Mouse (Mus musculus) liver, embryonic 14.5 days (tissue): ENCODE results near the gene Lsamp. TPM values are rescaled to one million over a fixed set of nuclear protein-coding genes. Genes with fewer than 3 reads are reported as not detected.

Experiments
- ATAC-seq: fragments of 200-750 bp; cut with Nextera tagmentation; 2 replicates; pipeline ENCODE4 v1.8.0; 2017; ENCODE audit warnings: moderate number of reproducible peaks, mild to moderate bottlenecking, moderate library complexity; ENCODE audit not compliant: insufficient read depth
- DNase-seq, 3 experiments: peaks; one replicate each; pipeline ENCODE4 v3.0.0-alpha.2; 2012 to 2013; ENCODE audit warnings: low read depth in 3 of 3, low spot score in 3 of 3
- H3K27ac ChIP-seq: fragments of 300-500 bp; sonication (generic); 2 replicates; pipeline ENCODE4 v1.5.1; 2014; ENCODE audit warnings: moderate library complexity, mild to moderate bottlenecking, control low read depth, inconsistent platforms
- H3K27me3 ChIP-seq: fragments of 300-500 bp; sonication (generic); 2 replicates; pipeline ENCODE4 v1.6.1; 2014; ENCODE audit warnings: mild to moderate bottlenecking, low read length, moderate library complexity; ENCODE audit not compliant: control insufficient read depth, insufficient read depth
- H3K36me3 ChIP-seq: fragments of 300-500 bp; sonication (generic); replicated peaks from 2 replicates; pipeline ENCODE4 v1.6.1; 2014; ENCODE audit warnings: low read depth; ENCODE audit not compliant: control insufficient read depth, insufficient read depth
- H3K4me1 ChIP-seq, 2 experiments: fragments of 200-500 bp in 1 of 2; fragments of 300-500 bp in 1 of 2; sonication (generic) in 1 of 2; replicated peaks; 2 replicates each; pipeline ENCODE4 v1.6.1; 2012 to 2014; ENCODE audit warnings: antibody characterized with exemption in 1 of 2, inconsistent platforms in 1 of 2, low read length in 1 of 2; ENCODE audit not compliant: control insufficient read depth in 2 of 2, insufficient read depth in 2 of 2
- H3K4me2 ChIP-seq: fragments of 300-500 bp; sonication (generic); 2 replicates; pipeline ENCODE4 v1.6.1; 2014; ENCODE audit warnings: low read depth, mild to moderate bottlenecking, control low read depth, moderate library complexity
- H3K4me3 ChIP-seq, 2 experiments: fragments of 200-500 bp in 1 of 2; fragments of 300-500 bp in 1 of 2; sonication (generic) in 1 of 2; 2 replicates each; pipeline ENCODE4 v1.5.1; 2012 to 2014; ENCODE audit warnings: low read depth in 2 of 2, low read length in 2 of 2, mild to moderate bottlenecking in 2 of 2, control low read depth in 1 of 2, inconsistent platforms in 1 of 2, moderate library complexity in 1 of 2; ENCODE audit not compliant: insufficient read depth in 1 of 2
- H3K9ac ChIP-seq: fragments of 300-500 bp; sonication (generic); replicated peaks from 2 replicates; pipeline ENCODE4 v1.6.1; 2014; ENCODE audit warnings: mild to moderate bottlenecking, control low read depth, moderate library complexity
- H3K9me3 ChIP-seq: fragments of 300-500 bp; sonication (generic); 2 replicates; pipeline ENCODE4 v1.6.1; 2016; ENCODE audit warnings: low read length, mixed read lengths; ENCODE audit not compliant: control insufficient read depth
- CTCF ChIP-seq: IDR thresholded peaks from 2 replicates; pipeline ENCODE4 v1.5.1; 2016; ENCODE audit warnings: antibody characterized with exemption, low read depth, control low read depth
- EP300 ChIP-seq: IDR thresholded peaks from 2 replicates; pipeline ENCODE4 v1.6.1; 2016; ENCODE audit warnings: antibody characterized with exemption, low read depth
- WGBS: fragments of 180-500 bp; shearing (Covaris S2); extraction: QIAGEN DNeasy Blood & Tissue Kit; methylation state at CpG from one replicate; pipeline ENCODE4 v1.1.7; 2014; ENCODE audit not compliant: insufficient replicate concordance; 5-methylcytosine and 5-hydroxymethylcytosine counted together
- polyA plus RNA-seq, 2 experiments: library from polyadenylated mRNA; depleted of rRNA in 1 of 2; stranded (reverse) in 1 of 2; unstranded in 1 of 2; fragments of >200 nt; fragmentation: Nextera tagmentation in 1 of 2; extraction: Ambion mirVana in 1 of 2; gene quantifications; 2 replicates each; pipeline versions ENCODE4 v1.2.1 to v1.2.3; 2012 to 2014

Lsamp gene
- polyA plus RNA-seq, 2 experiments: 0.03 to 0.06 TPM

DNA sequence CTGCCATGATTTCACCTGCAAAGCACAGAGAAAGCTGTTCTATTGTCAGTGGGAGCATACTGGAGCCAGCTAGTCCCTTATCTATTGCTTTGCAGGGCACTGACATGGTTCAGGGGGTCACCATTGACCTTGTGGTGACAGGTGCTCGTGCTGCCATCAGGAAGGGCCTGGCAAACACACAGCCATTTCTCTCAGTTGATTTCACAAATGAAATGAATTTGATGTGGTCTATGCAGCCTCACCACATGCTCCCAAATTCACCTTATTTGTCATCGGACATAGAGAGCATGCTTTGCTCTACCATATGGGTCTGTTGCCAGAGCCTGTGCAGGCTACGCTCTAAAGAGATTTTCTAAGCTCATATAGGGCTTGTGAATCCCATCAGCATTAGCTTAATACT lies 450.1 kb downstream of the Lsamp start:
- TF ChIP-seq EP300 (no peak), CTCF (no peak)
- ATAC-seq: no peak
- Histone ChIP-seq H3K27me3 (no peaks in the 10 kb centered on the region), H3K9ac (no peak overlapping the region), H3K9me3 (no peaks in the 10 kb centered on the region), H3K27ac (no peak overlapping the region), H3K4me2 (no peak overlapping the region), H3K4me1 (no peaks in the 10 kb centered on the region), H3K36me3 (no peaks in the 10 kb centered on the region), H3K4me3 (no peak overlapping the region)
- WGBS: 57% methylated on average over 3 of the region's 3 CpGs
- DNase-seq: no peak

DNA sequence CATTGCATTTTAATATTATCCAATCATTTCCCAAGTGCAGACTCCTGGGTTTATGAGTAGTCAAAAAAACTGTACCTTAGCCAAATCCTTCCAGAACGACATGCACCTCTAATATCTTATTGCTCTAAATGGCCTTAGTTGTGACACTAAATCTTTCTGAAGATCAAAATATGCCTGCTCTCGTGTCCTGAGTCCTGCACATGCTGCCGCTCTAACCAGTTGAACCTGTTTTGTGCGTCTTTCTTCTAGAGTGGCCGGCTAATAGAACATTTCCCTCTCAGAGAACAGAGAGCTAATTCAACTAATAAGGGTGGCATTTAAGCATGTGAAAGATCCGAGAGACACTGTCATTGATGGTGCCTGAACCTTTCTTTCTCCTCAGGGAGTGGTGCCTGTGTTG lies 452.3 kb downstream of the Lsamp start:
- 64% methylated on average over 6 of the region's 6 CpGs for WGBS
- H3K36me3 ChIP-seq: no peaks in the 10 kb centered on the region
- no peak overlapping the region for H3K4me2 ChIP-seq
- H3K27ac ChIP-seq: no peak overlapping the region
- ATAC-seq (no peak), DNase-seq (no peak)
- no peak overlapping the region for H3K9ac ChIP-seq
- TF ChIP-seq EP300 (no peak), CTCF (no peak)
- no peak overlapping the region for H3K4me3 ChIP-seq
- no peaks in the 10 kb centered on the region for H3K27me3 ChIP-seq
- H3K4me1 ChIP-seq: no peaks in the 10 kb centered on the region
- no peaks in the 10 kb centered on the region for H3K9me3 ChIP-seq

DNA sequence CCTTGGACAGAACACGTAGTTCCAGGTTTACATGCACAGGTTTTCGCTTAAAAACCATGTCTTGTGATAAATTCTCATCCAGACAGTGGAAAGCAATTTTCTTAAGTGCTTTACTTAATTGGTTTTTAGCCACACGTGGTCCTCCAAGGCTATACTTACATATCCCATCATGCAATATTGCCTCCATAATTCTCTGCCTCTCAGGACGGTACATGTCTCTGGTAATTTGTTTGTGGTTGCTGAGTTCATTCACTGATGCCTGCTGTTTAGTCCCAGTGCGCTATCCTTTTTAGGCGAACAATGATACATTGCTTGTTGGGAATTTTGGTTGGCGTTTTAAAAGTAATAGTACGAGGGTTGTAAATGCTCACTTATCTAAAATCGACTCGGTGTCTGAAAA lies 453.7 kb downstream of the Lsamp start:
- H3K27me3 ChIP-seq: no peaks in the 10 kb centered on the region
- no peaks in the 10 kb centered on the region for H3K9me3 ChIP-seq
- no peaks in the 10 kb centered on the region for H3K36me3 ChIP-seq
- WGBS: 67% methylated on average over 10 of the region's 10 CpGs
- no peak overlapping the region for H3K9ac ChIP-seq
- no peak overlapping the region for H3K4me2 ChIP-seq
- TF ChIP-seq EP300 (no peak), CTCF (no peak)
- no peak overlapping the region for H3K4me3 ChIP-seq
- no peaks in the 10 kb centered on the region for H3K4me1 ChIP-seq
- ATAC-seq (no peak), DNase-seq (no peak)
- no peak overlapping the region for H3K27ac ChIP-seq

DNA sequence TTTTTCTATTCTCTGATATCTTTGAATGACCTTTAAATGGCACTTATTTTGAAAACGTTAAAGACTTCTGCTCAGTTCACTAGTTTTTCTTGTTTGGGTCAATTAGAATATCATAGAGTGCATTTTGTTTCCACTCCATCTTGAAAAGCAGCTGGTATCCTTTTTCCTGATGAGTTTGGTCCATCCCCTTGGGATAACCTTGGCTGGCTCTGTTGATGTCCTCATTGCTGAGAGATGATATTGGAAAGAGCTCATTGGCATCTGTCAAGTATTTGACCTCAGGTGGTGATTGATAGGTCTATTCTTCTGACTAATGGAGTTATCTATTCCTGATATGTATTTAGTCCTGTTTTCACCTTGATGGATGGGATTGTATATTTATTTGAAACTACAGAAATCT lies 454.7 kb downstream of the Lsamp start:
- Histone ChIP-seq H3K4me1 (no peaks in the 10 kb centered on the region), H3K4me2 (no peak overlapping the region), H3K9ac (no peak overlapping the region), H3K4me3 (no peak overlapping the region), H3K9me3 (no peaks in the 10 kb centered on the region), H3K27ac (no peak overlapping the region), H3K27me3 (no peaks in the 10 kb centered on the region), H3K36me3 (no peaks in the 10 kb centered on the region)
- ATAC-seq: no peak
- WGBS: 36% methylated on average over 1 of the region's 1 CpGs
- TF ChIP-seq EP300: no peak
- no peak for TF ChIP-seq CTCF
- no peak for DNase-seq

DNA sequence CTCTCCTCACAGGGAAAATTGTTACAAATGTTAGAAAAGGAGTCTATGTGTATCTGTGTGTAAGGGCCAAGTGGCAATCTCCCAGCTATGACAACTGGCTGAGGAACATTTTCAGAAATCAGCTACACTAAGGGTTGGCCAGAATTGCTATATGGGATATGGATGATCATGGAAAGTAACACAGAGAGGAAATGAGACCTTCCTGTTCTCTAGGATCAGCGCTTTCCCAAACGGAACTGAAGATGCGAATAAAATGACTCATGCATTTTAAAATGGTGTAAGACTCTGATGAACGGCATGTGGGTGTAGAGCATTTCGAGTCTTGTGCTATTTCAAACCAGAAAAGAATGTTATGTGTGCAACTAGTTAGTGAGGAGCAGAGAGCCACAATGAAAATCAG lies 462.4 kb downstream of the Lsamp start:
- ATAC-seq (no peak), DNase-seq (no peak)
- 69% methylated on average over 5 of the region's 5 CpGs for WGBS
- H3K27ac ChIP-seq: no peak overlapping the region
- no peak overlapping the region for H3K4me3 ChIP-seq
- no peak for TF ChIP-seq CTCF
- TF ChIP-seq EP300: no peak
- H3K9ac ChIP-seq: no peak overlapping the region
- no peaks in the 10 kb centered on the region for H3K36me3 ChIP-seq
- no peak overlapping the region for H3K4me2 ChIP-seq
- H3K27me3 ChIP-seq: no peaks in the 10 kb centered on the region
- no peaks in the 10 kb centered on the region for H3K4me1 ChIP-seq
- no peaks in the 10 kb centered on the region for H3K9me3 ChIP-seq

DNA sequence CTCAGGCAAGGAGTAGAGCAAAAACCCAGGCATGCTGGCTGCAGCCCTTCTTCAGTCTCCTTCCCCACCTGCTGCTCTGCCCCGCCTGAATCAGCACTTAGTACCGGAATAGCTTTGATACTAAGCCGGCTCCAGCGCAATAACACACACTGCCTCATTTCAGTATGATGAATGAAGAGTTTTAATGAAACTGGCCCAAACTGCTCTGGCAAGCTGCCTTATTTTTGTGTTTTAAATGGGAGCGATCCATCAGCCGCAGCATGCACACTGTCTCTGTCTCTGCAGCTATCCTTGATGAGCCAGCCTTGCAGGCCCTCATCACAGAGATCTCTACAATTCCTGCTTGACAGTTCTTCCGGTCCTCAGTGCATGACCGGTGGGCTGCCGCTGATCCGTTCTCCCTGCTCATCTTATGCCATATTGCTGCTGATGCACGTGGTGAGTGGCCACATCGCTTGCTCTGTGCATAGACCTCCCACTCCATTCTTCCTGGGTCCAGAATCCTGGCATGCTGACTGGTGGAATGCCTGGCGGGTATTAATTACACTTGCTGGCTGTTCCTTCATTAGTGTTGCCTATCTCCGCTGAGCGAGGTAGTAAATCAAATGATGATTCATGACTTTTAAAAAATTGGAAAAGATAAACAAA lies 479.4 kb downstream of the Lsamp start:
- ATAC-seq: no peak
- H3K9me3 ChIP-seq: no peaks in the 10 kb centered on the region
- no peak overlapping the region for H3K9ac ChIP-seq
- no peak overlapping the region for H3K4me3 ChIP-seq
- DNase-seq: no peak
- no peak for TF ChIP-seq EP300
- no peak for TF ChIP-seq CTCF
- no peak overlapping the region for H3K4me2 ChIP-seq
- no peaks in the 10 kb centered on the region for H3K27me3 ChIP-seq
- no peaks in the 10 kb centered on the region for H3K36me3 ChIP-seq
- H3K4me1 ChIP-seq: no peaks in the 10 kb centered on the region
- 63% methylated on average over 15 of the region's 15 CpGs for WGBS
- H3K27ac ChIP-seq: no peak overlapping the region
